Mouse (Mus musculus): ENCODE data around the gene Lrrc4c.

Lrrc4c gene

DNA sequence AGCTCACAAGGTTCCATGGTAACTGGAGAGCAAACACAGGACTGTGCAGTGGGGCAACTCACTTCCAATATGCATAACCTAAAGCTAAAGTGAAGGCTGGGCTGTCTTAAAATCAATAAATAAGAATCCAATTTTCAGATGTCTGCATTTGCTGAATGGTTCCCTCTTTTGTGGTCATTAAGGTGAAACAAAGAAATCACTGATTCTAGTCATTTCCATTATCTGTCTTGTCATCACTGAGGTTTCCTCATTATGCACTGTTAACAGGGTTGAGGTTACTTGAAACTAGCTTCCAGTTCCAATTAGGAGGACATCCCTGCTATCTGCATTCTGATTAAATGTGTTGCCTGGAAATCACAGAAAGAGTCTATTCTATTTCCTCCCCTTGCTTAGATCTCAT, 1291.5 kb downstream of the Lrrc4c start:
- DNase-seq (ENCODE audit: low read depth) = no peak

DNA sequence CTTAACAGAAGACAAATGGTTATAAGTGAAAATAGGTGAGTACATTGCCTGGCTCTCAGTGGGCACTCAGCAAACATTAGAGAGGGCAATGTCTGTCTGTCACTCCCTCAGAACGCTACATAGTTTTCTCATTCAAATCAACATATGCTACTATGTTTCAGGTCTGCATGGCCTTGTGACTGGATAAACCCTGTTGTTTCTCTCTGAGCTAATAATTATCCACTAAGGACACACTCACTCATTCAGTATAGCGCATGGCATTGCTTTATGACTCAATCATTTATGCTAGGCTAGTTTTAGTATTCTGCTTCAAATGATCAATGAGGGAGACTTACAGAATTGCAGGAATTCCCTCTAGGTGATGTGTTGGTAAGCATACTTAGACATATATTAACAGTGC, 1292.6 kb downstream of the Lrrc4c start:
- DNase-seq (ENCODE audit: low read depth) = no peak

DNA sequence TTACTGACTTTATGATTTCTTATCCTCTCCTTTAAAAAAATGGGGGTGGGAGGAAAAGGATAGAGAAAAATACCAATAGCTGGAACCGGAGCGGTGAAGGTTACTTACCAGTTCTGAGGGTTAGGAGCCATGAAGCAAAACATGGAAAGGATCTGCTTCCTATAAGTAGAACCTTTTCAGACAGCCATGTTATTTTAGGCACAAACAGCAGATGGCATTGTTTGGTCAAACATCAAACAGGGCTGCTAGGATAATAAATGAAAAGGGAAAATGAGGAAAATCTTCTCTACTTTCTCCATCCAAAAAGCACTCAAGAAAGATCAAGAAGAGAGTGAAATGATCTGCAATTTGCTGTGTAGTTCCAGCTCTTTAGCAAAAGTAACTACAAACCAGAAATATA, 1296.8 kb downstream of the Lrrc4c start:
- DNase-seq (ENCODE audit: low read depth) = no peak

DNA sequence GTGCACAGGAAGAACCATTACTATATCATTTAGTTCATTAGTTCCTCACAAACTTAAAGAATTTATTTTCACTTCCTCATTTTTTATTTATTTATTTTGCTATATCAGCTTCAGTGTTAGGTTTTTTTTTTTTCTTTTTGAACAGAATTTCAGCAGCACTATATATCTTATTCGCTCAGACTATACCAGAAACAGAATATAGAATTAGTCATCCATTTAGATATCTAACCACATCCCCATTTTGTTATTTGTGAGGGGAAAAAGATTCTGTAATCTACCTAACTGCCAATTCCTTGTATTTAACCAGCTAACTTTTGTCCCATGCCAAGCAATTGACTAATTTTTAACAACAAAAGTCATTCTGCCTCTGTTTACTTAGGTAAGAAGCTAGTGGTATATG, 1300.6 kb downstream of the Lrrc4c start:
- DNase-seq (ENCODE audit: low read depth) = no peak

DNA sequence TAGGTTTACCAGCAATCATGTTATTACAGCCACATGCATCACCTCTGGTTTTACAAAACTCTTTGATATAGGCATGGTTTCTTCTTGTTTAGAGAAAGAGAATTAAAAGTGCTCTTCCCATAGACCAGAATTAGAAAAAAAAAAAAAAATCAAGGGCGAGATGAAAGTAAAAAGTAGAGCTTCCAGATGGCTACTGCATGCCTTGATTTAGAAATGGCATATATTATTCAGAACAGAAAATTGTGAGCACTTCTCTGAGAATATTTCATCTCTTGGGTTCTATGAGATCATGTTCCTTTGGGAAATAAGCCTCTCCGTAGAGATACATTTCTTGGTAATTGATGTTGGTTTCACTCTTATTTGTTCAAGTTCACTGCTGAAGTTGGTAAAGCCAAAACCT, 1322.0 kb downstream of the Lrrc4c start:
- no peak for DNase-seq (ENCODE audit: low read depth)

DNA sequence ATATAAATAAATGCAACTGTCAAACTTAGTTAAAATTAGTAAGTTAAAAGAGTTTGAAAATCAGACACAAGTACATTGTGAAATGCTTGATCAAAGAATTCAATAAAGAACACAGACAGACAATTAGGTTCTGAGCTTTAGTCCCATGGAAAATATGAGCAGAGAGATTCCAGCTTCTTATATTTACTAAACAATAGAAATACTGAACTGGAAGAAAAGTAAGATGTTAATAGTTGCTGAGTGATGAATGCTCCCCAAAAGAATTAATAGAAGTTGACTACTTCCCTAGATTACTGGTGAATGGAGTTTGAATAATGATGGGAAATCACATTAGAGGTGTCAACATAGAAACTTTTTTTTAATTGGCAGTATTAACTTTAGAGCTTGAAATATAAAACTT, 1323.7 kb downstream of the Lrrc4c start:
- DNase-seq (ENCODE audit: low read depth) = no peak

DNA sequence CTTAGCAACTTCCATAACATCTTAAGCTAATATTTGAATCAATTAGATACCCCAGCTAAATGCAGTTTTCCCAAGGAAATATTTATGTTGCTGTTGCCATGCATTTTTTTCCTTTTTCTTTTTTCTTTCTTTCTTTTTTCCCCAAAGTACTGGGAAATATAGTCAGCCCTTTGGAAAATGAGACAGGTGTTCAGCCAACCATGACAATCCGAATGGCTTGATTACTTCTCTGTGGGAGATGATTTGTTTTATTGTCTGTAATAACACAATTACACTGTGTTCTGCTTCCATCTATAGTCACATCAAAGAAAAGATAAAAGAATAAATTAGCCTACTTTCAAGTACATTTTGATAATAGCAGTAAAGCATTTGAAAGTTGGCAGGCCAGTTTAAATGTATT, 1334.7 kb downstream of the Lrrc4c start:
- no peak for DNase-seq (ENCODE audit: low read depth)

All from naive thymus-derived CD4-positive, alpha-beta T cell, adult 2 months (primary cell).